ENCODE assay signal across 14 mouse cellular contexts in genomic region chr11:67728726-67729125, GRCm38 (mm10). TPM values are rescaled to one million over a fixed set of nuclear protein-coding genes. Genes with fewer than 3 reads are reported as not detected.
"Had no signal": no experiment of that assay in that cellular context is flagged by ENCODE, and none has a peak within 500 bp of the region (broad histone marks: within the 10 kb centered on the region; RNA-seq: fewer than 3 reads in every experiment).

No protein-coding gene starts in this region.

- DNase-seq: lung, adult 18-20 months; lung, embryonic 14.5 days; lung, postnatal 10 days; lung, postnatal 4 days; midbrain, embryonic 14.5 days; retina, postnatal 1 day; right cerebral cortex, adult 18-20 months; right cerebral cortex, postnatal 14 days; spleen, adult 18-20 months; thymus, adult 18-20 months; thymus, postnatal 14 days; thymus, postnatal 36 days had no signal

RNA-seq across cellular contexts. Expression of gene Rcvrn, which starts 33.6 kb away (rescaled TPM):
- total RNA-seq: megakaryocyte, adult 5-6 weeks; megakaryocyte-erythroid progenitor cell, adult 5-6 weeks had no signal

RNA-seq across cellular contexts. Expression of gene Glp2r, which starts 42.2 kb away (rescaled TPM):
- total RNA-seq: megakaryocyte-erythroid progenitor cell, adult 5-6 weeks had no signal

RNA-seq across cellular contexts. Expression of gene Gsg1l2, which starts 45.7 kb away (rescaled TPM):
- total RNA-seq: megakaryocyte, adult 5-6 weeks; megakaryocyte-erythroid progenitor cell, adult 5-6 weeks had no signal
